Mouse (Mus musculus) forebrain, postnatal 0 days (tissue): ENCODE data around the gene Adgrg6. TPM values are rescaled to one million over a fixed set of nuclear protein-coding genes. Genes with fewer than 3 reads are reported as not detected.

ENCODE experiments used
- ATAC-seq: fragments of 200-750 bp; cut with Nextera tagmentation; 2 replicates; pipeline ENCODE4 v1.8.0; 2017; ENCODE audit warnings: mild to moderate bottlenecking, moderate library complexity
- DNase-seq: peaks from one replicate; pipeline ENCODE4 v3.0.0-alpha.2; 2015
- H3K27ac ChIP-seq: fragments of 300-500 bp; sonication (generic); 2 replicates; pipeline ENCODE4 v1.5.1; 2014; ENCODE audit warnings: low read depth, mild to moderate bottlenecking, antibody characterized with exemption, low read length, moderate library complexity, mixed read lengths
- H3K27me3 ChIP-seq: fragments of 300-500 bp; sonication (generic); 2 replicates; pipeline ENCODE4 v1.6.1; 2014; ENCODE audit warnings: mild to moderate bottlenecking, low read length, mixed read lengths; ENCODE audit not compliant: insufficient read depth
- H3K36me3 ChIP-seq: fragments of 300-500 bp; sonication (generic); 2 replicates; pipeline ENCODE4 v1.6.1; 2014; ENCODE audit warnings: mild to moderate bottlenecking, moderate library complexity; ENCODE audit not compliant: insufficient read depth
- H3K4me1 ChIP-seq: fragments of 300-500 bp; sonication (generic); 2 replicates; pipeline ENCODE4 v1.6.1; 2014; ENCODE audit warnings: antibody characterized with exemption; ENCODE audit not compliant: insufficient read depth
- H3K4me2 ChIP-seq: fragments of 300-500 bp; sonication (generic); 2 replicates; pipeline ENCODE4 v1.6.1; 2014; ENCODE audit warnings: low read depth, mild to moderate bottlenecking, moderate library complexity
- H3K4me3 ChIP-seq: fragments of 300-500 bp; sonication (generic); 2 replicates; pipeline ENCODE4 v1.5.1; 2014; ENCODE audit warnings: low read depth, low read length, mixed read lengths
- H3K9ac ChIP-seq: fragments of 300-500 bp; sonication (generic); 2 replicates; pipeline ENCODE4 v1.6.1; 2014; ENCODE audit warnings: mild to moderate bottlenecking
- H3K9me3 ChIP-seq: fragments of 300-500 bp; sonication (generic); 2 replicates; pipeline ENCODE4 v1.6.1; 2016; ENCODE audit warnings: low read length
- CTCF ChIP-seq: sonication (generic); IDR thresholded peaks from 2 replicates; pipeline ENCODE4 v1.5.1; 2016; ENCODE audit warnings: antibody characterized with exemption, control low read depth, low read depth
- WGBS: fragments of 180-500 bp; shearing (Covaris S2); extraction: QIAGEN DNeasy Blood & Tissue Kit; methylation state at CpG from one replicate; pipeline ENCODE4 v1.1.7; 2014; 5-methylcytosine and 5-hydroxymethylcytosine counted together
- polyA plus RNA-seq: library from polyadenylated mRNA; unstranded; fragments of >200 nt; fragmentation: Nextera tagmentation; extraction: Ambion mirVana; gene quantifications from 2 replicates; pipeline ENCODE4 v1.2.1, GENCODE M21; 2015
- total RNA-seq: library from RNA; depleted of rRNA; stranded (reverse); fragments of >200 nt; gene quantifications from 2 replicates; pipeline ENCODE4 v1.2.3, GENCODE M21; 2014

The Adgrg6 gene
- total and polyA plus RNA-seq, 2 experiments from 2014 or later: 0.59 to 1.6 TPM

DNA sequence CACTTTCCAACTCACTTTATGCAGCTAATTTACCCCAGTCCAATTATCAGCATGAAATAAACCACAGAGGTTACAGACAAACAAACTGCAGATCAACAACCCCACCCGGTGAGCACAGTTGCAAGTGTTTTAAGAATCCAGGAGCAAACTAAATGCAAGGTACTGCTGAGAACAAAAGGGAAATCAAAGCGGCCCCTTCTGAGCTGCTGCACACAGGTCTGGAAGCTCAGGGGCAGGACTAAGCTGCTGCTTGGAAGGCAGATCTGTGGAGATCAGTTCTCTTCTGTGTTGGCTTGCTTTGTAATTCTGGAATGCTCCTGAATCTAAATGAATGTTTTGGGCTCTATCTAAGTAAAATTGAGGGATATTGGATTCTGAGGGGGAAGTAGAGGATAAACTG, 25.2 kb upstream of the Adgrg6 start:
- WGBS: 6% methylated on average over 2 of the region's 2 CpGs
- Histone ChIP-seq H3K9me3 (no peaks in the 10 kb centered on the region), H3K4me3 (no peak overlapping the region), H3K36me3 (no peaks in the 10 kb centered on the region), H3K4me1 (no peaks in the 10 kb centered on the region), H3K9ac (no peak overlapping the region), H3K27ac (no peak overlapping the region), H3K4me2 (no peak overlapping the region), H3K27me3 (no peaks in the 10 kb centered on the region)
- no peak for TF ChIP-seq CTCF
- ATAC-seq (no peak; the same call in 1 of the 2 replicates), DNase-seq (no peak)

DNA sequence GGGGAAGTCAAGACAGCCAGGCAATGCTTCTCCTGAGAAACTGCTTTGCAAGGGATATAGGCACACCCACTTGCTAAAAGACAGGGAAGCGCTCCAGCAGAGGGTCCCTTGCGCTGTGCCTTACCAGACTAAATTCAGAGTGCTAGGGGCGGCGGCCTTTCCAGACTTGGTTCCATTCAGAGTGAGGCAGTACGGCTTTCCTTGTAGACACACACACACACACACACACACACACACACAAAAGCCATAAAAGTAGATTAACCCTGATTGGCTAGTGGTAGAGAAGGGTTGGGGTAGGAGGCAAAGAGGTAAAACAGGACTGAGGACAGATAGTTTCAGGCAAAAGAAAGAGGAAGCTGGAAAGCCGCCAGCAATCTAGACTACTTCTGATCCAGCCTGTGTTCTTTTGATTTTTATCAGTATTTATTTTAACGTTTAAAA, 672 bp upstream of the Adgrg6 start:
- Histone ChIP-seq H3K9me3 (no peaks in the 10 kb centered on the region), H3K4me3 (no peak overlapping the region), H3K27me3 (no peaks in the 10 kb centered on the region; the same call in 1 of the 2 replicates), H3K4me2 (peak overlapping the region; percentile 100), H3K4me1 (no peaks in the 10 kb centered on the region), H3K27ac (no peak overlapping the region), H3K9ac (no peak overlapping the region), H3K36me3 (no peaks in the 10 kb centered on the region)
- TF ChIP-seq CTCF: no peak
- ATAC-seq (peak; percentile 60), DNase-seq (peak; percentile 8)
- WGBS: 34% methylated on average over 7 of the region's 7 CpGs

DNA sequence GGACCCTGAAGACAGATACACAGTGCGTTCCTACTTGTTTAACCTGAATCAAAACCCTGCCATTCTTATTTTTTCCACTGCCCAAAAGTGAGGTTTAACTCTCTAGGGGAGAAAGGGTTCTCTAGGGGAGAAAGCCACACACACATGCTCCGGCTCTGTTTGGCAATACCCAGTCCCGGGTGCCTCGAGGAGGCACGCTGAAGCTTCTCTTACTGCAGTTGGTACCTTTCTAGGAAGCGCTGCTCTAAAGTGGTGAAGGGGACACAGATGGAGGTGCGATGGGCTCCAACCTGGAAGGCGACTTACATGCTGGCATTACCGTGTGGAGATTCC, 885 bp downstream of the Adgrg6 start:
- WGBS: 9% methylated on average over 9 of the region's 9 CpGs
- Histone ChIP-seq H3K4me1 (no peaks in the 10 kb centered on the region), H3K36me3 (no peaks in the 10 kb centered on the region), H3K4me2 (peak overlapping the region; percentile 100), H3K4me3 (peak overlapping the region; percentile 64), H3K27me3 (no peaks in the 10 kb centered on the region; the same call in 1 of the 2 replicates), H3K27ac (no peak overlapping the region), H3K9me3 (no peaks in the 10 kb centered on the region), H3K9ac (peak overlapping the region; percentile 53)
- no peak for DNase-seq
- peak; percentile 50 for ATAC-seq
- no peak for TF ChIP-seq CTCF

DNA sequence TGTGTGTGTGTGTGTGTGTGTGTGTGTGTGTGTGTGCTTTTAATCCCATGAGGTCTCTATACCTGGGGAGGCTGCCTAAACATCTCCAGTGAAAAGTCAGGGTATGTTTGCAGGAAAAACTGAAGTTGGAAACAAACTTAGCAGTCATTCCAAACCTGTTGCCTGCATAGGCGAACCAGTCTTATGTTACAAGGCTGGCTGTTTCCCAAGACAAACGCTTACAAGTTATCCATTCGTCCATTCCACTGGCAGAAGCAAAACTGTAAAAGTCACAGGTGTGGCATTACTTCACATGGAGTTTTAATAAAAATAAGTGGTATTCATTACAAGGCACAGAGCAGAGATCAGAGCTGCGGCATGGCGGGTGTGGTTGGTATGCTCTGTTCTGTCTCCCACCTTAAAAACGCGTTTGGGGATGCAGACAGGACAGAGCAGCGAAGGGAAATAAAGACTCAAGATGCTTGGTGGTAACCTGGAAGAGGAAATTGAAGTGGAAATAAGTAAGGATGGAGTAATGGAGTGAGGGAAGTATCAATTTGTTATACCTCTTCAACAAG, 1.9 kb downstream of the Adgrg6 start:
- Histone ChIP-seq H3K4me2 (no peak overlapping the region), H3K4me1 (no peaks in the 10 kb centered on the region), H3K27me3 (no peaks in the 10 kb centered on the region; the same call in 1 of the 2 replicates), H3K27ac (no peak overlapping the region), H3K4me3 (no peak overlapping the region), H3K36me3 (no peaks in the 10 kb centered on the region), H3K9ac (no peak overlapping the region), H3K9me3 (no peaks in the 10 kb centered on the region)
- 85% methylated on average over 8 of the region's 8 CpGs for WGBS
- no peak for DNase-seq
- ATAC-seq: no peak
- no peak for TF ChIP-seq CTCF

DNA sequence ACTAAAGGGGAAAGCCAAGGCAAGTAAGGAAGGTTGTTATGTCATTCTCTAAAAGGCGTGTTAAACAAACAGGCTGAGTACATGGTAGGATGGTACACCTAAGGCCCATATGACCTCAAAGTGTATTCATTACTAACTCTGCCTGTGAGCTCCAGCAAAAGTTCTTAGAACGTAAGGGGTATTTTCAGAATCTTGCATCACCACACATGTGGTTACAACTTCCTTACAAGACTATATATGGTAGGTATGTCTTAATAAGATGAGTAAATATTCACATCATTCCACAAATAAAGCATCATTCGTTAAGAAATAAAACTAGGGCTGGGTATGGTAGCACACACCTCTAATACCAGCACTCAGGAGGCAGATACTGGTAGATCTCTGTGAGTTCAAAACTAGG, 8.4 kb downstream of the Adgrg6 start:
- no peaks in the 10 kb centered on the region for H3K27me3 ChIP-seq
- H3K4me3 ChIP-seq: no peak overlapping the region
- H3K9ac ChIP-seq: no peak overlapping the region
- no peaks in the 10 kb centered on the region for H3K9me3 ChIP-seq
- DNase-seq: no peak
- 94% methylated on average over 3 of the region's 3 CpGs for WGBS
- H3K4me1 ChIP-seq: no peaks in the 10 kb centered on the region
- H3K4me2 ChIP-seq: no peak overlapping the region
- no peaks in the 10 kb centered on the region for H3K36me3 ChIP-seq
- TF ChIP-seq CTCF: no peak
- no peak overlapping the region for H3K27ac ChIP-seq
- ATAC-seq: no peak

DNA sequence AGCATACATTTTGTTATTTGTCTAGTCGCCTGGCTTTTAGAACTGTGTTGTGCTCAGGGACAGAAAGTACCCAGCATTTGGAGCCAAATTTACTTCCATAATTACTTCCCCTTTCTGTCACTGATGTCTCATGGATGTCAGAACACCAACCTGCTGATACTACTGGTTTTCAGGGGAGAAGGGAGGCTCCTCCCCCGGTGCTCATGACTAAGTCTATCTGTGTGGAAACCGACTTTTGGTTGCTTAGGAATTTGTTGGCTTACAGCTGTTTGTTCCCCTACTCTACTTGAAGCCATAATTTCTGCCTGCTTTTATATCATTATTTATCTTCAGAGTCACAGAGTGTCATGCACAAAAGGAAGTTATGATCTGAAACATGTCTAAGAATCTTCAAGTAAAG, 14.4 kb downstream of the Adgrg6 start:
- WGBS: 88% methylated on average over 3 of the region's 3 CpGs
- TF ChIP-seq CTCF: no peak
- Histone ChIP-seq H3K4me2 (no peak overlapping the region), H3K9me3 (no peaks in the 10 kb centered on the region), H3K27ac (no peak overlapping the region), H3K4me3 (no peak overlapping the region), H3K9ac (no peak overlapping the region), H3K36me3 (no peaks in the 10 kb centered on the region), H3K4me1 (no peaks in the 10 kb centered on the region), H3K27me3 (no peaks in the 10 kb centered on the region)
- ATAC-seq: no peak
- no peak for DNase-seq

DNA sequence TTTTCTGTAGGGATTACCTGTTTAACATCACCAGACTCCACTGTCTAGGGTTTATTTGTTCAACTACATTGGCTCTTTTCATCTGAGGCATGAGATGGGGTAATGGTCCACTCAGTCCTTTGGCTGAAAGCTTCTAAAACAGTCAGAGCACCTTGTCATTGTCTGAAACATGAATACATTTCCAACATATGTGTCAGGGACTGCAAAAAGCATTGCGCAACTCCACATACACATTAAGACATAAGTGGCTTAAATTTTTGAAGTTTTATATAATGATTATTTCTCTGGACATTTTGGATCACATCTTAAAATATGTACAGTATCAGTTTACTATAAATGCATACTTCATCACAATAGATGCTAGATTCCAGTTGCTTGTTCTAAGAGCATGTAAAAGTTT, 14.8 kb downstream of the Adgrg6 start:
- H3K4me3 ChIP-seq: no peak overlapping the region
- no peak for TF ChIP-seq CTCF
- WGBS: 98% methylated on average over 1 of the region's 1 CpGs

DNA sequence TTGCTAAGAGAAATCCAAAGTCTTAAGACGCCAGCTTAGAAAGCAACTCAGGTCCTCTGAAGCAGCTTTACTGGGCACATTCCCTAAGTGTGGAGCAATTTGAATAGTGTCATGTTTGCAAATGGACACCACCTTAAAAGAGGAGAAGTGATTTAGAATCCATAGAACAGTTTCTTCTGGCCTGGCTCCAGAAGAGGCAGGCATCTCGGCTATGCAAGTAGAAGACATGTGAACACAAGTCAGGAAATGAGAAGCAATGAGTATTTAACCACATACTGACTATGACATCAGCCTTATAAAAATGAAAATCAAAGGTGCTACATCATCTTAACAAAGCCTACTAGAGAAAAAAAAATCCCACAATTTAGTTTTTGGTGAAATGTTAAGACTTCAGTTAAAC, 17.7 kb downstream of the Adgrg6 start:
- H3K27me3 ChIP-seq: no peaks in the 10 kb centered on the region
- DNase-seq (no peak), ATAC-seq (no peak)
- no peaks in the 10 kb centered on the region for H3K4me1 ChIP-seq
- no peak overlapping the region for H3K4me3 ChIP-seq
- WGBS: 79% methylated on average over 2 of the region's 2 CpGs
- H3K4me2 ChIP-seq: no peak overlapping the region
- H3K27ac ChIP-seq: no peak overlapping the region
- no peak overlapping the region for H3K9ac ChIP-seq
- H3K36me3 ChIP-seq: no peaks in the 10 kb centered on the region
- no peak for TF ChIP-seq CTCF
- H3K9me3 ChIP-seq: no peaks in the 10 kb centered on the region

More for the DNA sequence above, 14.8 kb downstream of the Adgrg6 start:
- ATAC-seq: no peak
- Histone ChIP-seq H3K4me1 (no peaks in the 10 kb centered on the region), H3K9ac (no peak overlapping the region), H3K4me2 (no peak overlapping the region), H3K27me3 (no peaks in the 10 kb centered on the region), H3K27ac (no peak overlapping the region), H3K9me3 (no peaks in the 10 kb centered on the region), H3K36me3 (no peaks in the 10 kb centered on the region)
- no peak for DNase-seq
